Mouse (Mus musculus): ENCODE data around the gene Bid.

GRCm38 (mm10) chr6:120894089-120894488 is 22.6 kb downstream of the Bid start:
- no peak for TF ChIP-seq CTCF (IDR thresholded peaks at IDR 0.05; ENCODE audit: insufficient read depth, low read length)
- no peak for TF ChIP-seq POLR2A (IDR thresholded peaks at IDR 0.05; ENCODE audit: borderline replicate concordance, extremely low read depth, low read depth, low read length)
